Mouse (Mus musculus): ENCODE data around the gene Apoo. TPM values are rescaled to one million over a fixed set of nuclear protein-coding genes. Genes with fewer than 3 reads are reported as not detected.
A peak's percentile ranks its signal among the peaks of the same experiment; 100 is the strongest.
"Not testable (repeated sequence)": the region's sequence is repeated elsewhere in the genome, so short reads cannot be mapped to it uniquely, and the experiment has no call there.

Apoo gene
- 100 to 1,000 TPM; 210 to 256 TPM for total RNA-seq (2021)
- long read RNA-seq, experiment 1, transcript Apoo-204 (9 exons, 784 nt): major isoform, 136 of 200 reads
- long read RNA-seq, experiment 1, transcript Apoo-202 (9 exons, 1,032 nt): minor isoform, 12 of 200 reads
- long read RNA-seq, experiment 1, partial matches to known transcripts: 38 of 200 reads
- long read RNA-seq, experiment 1, other reads (novel, unspliced or antisense): 11 of 200 reads
- long read RNA-seq, experiment 2, transcript Apoo-204 (9 exons, 784 nt): major isoform, 46 of 78 reads
- long read RNA-seq, experiment 2, partial matches to known transcripts: 22 of 78 reads
- long read RNA-seq, experiment 2, other reads (novel, unspliced or antisense): 6 of 78 reads

DNA sequence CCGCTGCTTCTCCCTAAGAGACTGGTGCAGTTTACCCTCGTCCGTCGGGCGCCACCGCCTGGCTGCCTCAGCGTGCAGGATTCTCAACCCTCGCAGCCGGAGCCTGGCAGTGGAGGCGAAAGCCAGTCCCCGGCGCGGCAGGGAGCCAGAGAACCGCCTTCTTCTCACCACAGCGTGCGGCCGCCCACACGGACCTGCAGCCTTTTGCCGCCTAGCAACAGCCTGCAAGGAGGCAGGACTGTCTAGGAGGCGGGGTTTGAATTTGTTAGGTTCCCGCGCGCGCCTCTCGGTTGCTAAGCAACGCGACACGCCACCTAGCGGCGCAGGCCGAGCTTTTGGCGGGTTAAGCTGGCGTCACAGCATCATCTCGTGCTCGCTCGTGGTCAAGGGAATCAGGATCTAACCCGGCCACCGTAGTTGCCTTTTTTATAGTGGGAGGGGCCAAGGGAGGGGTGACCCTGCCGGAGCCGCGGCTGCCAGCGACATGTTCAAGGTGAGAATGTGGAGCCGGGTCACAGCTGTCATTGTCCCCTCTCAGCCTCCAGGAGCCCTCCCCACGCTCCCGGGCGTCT, at the start of gene Apoo, which contains the start of gene Fam90a1b:
Apoo (plus strand) TSS at position 448 of the 572 bp plus-strand sequence.
Fam90a1b (minus strand) TSS at position 108 of the 572 bp plus-strand sequence.
- peak; percentile 96 to 98 for DNase-seq

DNA sequence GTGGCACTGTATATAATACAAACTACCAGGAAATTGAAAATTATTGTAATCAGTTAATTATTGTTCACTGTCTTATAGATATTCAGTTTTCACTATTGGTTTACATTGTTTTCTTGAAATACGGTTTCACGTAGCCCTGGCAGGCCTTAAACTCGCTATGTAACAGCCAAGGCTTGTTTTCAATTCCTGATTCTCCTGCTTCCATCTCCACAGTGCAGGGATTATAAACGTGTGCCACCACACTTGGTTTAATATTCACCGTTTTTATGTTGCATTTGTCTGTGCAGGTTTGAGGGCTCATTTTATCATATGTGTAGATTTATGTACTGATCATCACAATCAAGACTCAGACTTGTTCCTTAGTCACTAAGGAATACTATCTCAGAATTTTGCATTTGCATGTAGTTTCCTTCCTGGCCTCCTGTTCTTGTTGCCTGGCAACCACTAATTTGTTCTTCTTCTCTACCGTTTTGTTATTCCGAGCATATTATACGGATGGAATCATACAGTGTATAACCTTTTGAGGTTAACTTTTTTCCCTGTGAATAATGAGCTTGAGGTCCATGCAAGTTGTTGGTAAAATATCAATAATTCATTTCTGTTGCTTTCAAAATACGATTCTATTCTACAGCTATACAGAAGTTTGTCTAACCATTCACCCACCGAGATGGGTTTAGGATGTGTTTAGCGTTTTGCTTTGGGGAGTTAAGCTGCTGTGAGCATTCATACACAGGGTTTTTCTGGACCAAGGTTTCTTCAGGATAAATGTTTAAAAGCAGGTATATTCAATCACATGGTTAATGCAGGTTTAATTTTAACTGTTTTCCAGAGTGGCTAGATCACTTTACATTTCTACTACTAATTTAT, 45.6 kb upstream of the Apoo start:
- DNase-seq: no peak

DNA sequence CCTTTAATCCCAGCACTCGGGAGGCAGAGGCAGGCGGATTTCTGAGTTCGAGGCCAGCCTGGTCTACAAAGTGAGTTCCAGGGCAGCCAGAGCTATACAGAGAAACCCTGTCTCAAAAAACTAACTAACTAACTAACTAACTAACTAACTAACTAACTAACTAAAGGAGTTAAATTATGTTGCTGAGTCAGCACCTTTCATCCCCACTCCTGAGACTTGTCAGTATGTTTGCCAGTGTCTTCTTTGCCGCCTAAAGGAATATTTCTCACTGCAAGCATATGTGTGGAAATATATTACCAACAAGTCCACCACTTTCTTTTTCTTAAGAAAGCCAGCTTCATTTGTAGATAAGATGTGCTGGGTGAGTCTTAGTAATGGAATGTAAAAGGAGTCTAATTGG, 23.3 kb upstream of the Apoo start:
- not testable (repeated sequence) for DNase-seq

- peak in 1 of 2 experiments; percentile 25 for DNase-seq
Observed at GRCm38 (mm10) chrX:94365381-94365925, 1.5 kb upstream of the Apoo start.

DNA sequence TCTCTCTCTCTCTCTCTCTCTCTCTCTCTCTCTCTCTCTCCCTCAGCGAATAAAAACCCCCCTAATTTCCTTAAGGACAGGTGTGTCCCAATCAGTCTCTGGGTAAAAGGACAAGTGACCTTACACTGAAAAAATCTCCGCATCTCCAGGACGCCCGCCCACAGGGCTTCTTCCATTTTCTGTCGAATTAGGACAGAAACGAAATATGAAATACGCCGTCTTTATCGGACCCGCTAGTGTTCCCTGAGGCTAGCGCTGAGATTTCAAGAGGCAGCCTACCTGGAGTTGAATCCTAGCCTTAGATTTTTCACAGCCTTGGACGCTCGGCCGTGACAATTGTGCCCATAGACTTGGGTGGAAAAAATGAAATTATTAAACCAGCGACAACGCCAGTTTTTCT, 888 bp upstream of the Apoo start:
- peak; percentile 1 to 49 for DNase-seq

- DNase-seq: peak in 1 of 2 experiments; percentile 9
Observed at GRCm38 (mm10) chrX:94367248-94367647, 331 bp downstream of the Apoo start.

- DNase-seq: no peak
Observed at GRCm38 (mm10) chrX:94378734-94379133, 11.8 kb downstream of the Apoo start.

- DNase-seq: no peak
Observed at GRCm38 (mm10) chrX:94408975-94409374, 42.1 kb downstream of the Apoo start.

DNA sequence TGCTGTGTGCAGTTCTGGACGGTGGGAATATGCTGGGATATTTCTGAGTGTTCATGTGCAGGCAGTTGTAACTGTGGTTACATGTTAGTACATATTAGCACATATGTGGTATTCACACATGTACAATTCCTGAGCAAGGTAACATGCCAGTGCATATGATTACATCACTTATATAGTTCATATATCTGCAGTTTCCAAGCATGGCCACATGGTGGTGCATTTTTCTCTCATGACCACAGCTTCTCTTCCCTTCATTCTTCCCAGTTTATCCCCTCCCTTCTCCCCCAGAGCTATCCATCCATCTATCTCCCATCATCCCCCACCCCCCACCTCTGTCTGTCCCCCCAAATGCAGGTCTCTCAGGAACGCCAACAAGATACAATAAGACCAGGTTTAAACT, 53.3 kb downstream of the Apoo start:
- no peak for DNase-seq

DNA sequence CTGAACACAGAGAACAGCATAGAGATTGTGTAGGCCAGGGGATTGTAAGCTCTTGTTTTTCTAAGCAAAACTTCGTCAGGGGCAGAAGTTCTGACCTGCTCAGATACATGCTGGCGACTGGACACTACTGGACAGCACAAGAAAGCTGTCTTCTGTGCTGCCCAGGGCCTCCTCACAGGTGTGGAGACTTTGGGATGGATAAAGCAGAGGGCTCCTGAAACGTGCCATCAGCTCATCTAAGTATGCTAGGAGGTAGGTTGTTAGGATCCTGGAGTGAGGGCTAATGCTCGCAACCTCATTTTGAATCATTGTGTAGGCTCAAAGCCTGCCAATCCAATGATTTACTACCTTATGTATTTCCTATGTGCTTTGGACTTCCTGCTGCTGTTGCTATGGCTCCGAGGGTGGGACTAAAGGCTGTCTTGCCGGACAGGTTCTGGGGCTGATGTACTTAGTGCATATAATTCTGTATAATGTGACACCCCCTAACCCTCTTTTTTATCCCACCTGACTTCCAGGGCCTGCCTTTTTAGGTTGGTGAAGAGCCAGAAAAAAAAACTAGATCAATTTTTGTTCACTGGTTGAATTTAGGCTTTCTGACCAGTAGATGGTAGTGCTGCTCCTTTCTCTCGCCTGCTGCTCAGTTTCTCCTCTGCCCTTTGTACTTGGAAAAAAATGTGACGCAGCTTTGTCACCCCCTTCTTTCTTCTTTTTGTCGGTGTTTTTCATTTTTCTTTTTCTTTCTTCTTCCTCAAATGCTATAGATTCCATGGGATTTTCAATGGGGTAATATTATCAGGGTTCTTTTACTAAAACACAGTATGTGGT, 64.8 kb downstream of the Apoo start:
- DNase-seq: peak; percentile 2 to 17

- DNase-seq: not testable (repeated sequence)
Observed at GRCm38 (mm10) chrX:94445427-94445826, 78.5 kb downstream of the Apoo start.

DNA sequence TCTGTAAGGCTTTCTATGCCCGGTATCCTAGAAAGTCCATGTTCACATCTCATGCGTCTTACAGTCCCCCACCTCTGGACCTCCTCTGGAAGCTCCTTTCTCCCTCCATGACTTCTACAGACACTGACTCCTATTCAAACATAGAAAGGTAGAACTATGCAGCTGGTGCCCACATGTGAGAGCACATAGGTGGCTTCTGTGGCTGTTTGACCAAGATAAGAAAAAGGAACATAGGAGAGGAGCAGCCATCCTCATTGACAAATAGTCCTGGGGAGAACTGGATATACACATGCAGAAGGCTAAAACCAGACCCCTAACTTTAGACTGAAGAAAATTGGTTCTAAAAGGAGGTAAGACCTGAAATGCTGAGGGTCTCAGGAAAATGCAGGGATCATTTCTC, 79.1 kb downstream of the Apoo start:
- not testable (repeated sequence) for DNase-seq

DNA sequence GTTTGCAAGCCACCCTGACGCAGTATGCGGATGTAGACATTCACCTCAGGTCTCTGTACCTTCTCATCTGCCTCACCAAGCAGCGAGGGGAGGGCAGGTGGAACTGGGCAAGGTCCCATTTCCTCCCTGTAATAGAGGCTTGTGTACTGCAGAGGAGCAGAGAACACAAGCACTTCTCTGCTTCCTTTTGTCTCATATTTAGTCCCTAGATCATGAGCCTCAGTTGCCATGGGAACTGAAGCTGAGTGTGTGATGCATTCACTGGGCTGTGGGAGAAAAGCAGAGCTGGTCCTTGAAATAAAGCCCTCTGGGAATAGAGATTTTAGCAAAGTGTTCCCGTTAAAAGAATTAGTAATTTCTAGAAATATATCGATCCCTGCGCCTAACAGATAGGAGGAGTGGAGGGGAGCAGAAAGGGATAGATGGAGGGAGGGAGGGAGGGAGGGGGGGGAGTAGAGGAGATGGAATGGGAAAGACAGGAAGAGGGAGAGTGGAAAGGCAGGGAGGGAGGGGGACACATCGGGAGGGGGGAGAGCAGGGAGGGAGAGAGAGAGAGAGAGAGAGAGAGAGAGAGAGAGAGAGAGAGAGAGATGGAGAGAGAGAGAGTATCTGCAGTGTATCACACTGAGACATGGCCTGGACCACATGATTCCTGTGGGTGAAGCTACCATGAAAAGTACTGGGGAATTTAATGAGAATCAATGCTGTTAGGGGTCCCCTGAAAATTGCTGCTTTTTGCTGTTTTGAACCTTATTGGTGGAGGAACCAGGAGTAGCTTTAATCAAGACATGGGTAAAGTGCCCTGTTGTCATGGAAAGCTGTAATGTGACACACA, 83.3 kb downstream of the Apoo start:
- not testable (repeated sequence) for DNase-seq

GRCm38 (mm10) chrX:94459346-94459745, 92.4 kb downstream of the Apoo start:
- DNase-seq: peak in 1 of 2 experiments; percentile 2

DNA sequence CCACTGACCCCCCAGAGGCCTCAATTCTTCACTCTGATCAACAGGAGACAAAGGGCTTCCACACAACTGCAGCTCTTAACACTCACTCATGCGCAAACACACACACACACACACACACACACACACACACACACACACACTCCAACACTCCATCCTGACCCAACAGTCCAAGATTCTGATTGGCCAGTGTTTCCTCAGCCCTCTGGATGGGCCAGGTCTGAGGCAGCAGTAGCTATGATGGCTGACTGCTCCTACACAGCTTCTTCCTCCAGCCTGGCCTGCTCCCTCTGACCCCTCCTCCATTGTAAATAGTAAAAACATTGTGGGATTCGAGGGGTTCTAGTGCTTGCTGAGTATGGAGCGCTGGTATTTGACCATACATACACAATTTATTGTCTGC, 94.6 kb downstream of the Apoo start:
- DNase-seq: not testable (repeated sequence)

GRCm38 (mm10) chrX:94462604-94463429, 95.9 kb downstream of the Apoo start:
- not testable (repeated sequence) for DNase-seq
